Mouse (Mus musculus): ENCODE measurements around the gene Kiss1.

Gene Kiss1

DNA sequence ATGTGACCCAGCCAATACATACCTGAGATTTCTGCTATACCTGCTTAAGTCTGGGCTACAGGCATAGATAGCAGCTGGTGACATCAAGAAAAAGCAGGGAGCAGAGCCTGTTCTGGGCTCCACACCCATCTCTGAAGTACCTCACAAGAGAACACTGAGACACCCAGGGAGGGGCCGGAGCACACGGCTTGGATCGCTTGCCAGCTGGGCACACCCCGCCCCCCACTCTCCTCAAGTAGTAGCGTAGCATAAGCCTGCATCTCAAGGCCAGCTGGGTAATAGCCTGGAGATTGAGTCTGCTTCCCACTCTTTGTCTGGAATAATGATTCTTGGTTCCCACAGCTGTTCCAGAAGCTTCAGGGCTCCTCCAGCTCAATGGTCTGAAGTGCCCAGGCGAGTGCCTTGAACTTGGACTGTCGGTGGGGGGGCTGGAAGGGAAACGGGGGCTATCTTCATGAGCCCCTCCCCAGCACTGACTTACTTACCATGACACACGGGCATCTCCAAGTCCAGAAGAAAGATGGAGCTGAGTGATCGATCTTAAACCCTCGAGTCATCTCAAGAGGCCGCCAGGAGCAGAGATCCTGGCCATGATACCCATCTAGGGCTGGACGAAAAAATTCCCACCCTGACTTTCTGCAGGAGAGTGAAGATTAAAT lies at the start of gene Kiss1:
Gene Kiss1, plus strand, starts transcription at position 609 of the 659 bp plus-strand sequence.
- peak; percentile 65 for DNase-seq (ENCODE audit: low spot score)

DNA sequence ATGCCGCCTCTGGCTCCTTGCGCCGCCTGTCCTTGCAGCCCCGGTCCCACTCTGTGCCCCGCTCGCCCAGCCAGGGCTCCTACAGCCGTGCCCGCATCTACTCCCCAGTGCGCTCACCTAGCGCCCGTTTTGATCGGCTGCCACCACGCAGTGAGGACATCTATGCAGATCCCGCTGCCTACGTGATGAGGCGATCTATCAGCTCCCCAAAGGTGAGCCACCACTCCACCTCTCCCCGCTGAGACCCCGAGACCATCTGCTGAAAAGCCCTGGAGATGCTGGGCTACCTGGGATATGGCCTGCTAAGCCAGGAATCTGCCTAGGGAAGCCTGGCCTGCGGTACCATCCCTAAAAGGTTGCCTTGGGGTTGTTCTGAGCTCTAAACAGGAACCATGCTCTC lies 47.5 kb upstream of the Kiss1 start:
- DNase-seq (ENCODE audit: low spot score), result no peak

DNA sequence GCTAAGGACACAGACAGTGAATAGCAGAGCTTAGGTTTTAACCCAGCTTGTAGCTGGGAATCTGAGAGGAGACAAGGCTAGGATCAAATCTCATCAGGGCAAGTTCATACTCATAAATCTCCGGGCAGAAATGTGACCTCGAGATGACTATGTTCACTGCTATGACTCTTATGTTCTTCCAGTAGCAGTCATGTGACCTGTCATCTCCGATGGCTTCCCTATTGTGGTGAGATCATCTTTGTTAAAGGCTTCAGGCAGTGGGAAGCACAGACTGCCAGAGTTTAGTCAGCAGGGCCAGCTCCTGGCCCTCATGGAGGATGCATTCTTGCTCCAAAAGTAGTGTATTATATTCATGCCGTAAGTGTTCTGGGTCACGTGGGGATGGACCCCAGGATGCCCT lies 44.7 kb upstream of the Kiss1 start:
- no peak for DNase-seq (ENCODE audit: low spot score)

DNA sequence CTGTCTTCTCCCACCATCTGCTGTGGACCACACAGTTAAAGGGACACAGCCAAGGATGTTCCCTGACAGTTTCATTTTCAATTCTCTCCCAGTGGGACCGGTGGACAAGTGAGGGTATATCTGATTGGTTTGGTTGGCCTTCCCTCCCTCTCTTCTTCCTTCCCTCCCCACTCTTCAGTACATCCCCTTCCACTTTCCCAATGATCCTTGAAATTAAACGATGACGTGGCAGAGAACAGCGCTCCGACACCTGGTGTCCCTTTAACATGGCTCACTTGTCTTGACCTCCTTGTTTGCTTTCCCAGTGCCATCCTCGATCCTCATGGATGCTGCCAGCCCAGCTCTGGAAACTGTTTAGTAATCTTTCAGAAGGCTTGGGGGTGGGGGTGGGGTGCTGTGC lies 43.1 kb upstream of the Kiss1 start:
- DNase-seq (ENCODE audit: low spot score), result no peak

DNA sequence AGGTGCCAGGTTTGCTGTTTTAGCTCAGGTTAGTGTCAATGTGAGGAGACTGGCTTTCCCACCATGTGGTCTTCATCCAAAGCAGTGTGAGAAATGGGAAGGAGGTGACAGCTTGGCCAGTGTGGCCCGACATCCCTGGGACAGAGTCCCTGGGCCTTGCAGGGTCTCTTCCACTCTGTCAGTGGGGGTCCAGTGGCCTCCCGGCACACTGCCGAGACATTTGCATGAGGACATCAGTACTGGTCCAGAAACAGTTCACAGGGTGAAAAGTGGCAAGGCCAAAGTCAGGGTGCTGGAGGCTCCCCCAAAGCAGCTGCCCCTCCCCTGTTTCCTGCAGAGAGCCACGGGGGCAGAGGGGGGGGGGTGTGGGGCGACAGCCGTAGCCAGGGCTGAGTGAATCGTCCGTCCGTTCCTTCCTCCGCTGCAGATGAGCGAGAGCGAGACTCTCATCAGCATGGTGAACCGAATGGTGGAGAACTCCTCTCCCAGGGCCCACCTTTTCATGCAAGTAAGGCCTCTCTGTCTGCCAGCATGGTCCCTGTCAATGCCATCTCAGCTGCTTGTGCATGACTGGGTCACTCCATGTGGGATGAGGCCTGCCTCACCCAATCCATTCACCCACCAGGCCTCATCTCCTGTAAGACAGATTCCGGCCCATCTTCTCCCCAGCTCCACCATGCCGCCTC lies 42.6 kb upstream of the Kiss1 start:
- no peak for DNase-seq (ENCODE audit: low spot score)

DNA sequence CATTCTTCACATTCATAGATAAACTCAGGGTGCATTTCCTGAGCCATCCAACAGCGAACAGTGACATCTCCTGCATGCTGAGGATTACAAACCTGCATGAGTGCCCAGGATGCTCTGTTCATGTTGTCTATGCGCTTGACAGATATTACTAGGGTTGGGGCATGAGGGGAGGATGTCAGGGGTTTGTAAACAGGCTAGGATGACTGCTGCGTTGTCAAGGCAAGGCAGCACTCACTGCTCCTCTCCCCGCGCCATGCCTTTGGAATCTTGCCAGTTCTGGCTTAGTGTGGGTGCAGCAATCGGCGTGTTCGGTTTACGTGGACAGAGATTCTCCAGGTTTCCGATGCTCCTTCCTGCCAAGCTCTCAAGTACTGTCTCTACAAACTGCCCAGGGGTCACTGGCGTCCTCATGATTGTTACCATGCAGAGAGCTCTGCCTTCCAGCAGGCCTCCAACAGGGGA lies 42.0 kb upstream of the Kiss1 start:
- no peak for DNase-seq (ENCODE audit: low spot score)

DNA sequence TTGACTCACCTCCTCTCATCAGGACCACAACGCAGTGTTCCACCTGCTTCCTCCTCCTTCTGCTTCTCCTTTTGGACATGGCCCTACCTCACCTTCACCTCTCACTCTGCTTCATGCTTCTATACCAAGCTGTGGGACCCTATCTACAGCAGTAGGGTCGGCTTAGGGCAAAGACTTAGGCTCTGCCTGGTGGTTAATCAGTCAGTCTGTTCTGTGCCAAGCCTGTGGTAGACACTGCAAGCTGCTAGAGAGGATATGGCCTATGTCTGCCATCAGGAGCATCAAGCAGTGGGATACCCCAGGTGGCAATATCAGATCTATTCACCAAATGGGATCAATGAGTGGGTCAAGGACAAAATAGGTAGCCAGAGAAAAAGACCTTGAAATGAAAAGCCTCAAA lies 41.1 kb upstream of the Kiss1 start:
- no peak for DNase-seq (ENCODE audit: low spot score)

DNA sequence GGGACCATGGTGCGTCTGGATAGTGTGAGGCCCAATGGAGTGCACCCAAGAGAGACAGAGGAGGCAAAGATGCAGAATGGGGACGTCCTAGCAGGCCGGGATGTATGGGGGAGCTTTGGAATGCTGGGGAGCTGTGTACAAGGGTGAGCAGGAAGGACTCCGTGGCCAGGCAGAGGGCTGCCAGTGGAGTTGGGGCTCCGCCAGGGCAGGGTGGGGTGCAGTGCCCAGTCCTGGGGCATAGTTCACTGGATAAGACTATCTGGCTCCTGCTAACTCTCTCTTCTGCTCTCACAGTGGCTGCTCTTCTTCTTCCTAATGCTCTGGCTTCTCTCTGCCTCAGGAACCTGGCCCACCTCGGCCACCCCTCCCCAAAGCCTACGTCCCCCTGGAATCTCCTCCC lies 35.8 kb upstream of the Kiss1 start:
- no peak for DNase-seq (ENCODE audit: low spot score)

DNA sequence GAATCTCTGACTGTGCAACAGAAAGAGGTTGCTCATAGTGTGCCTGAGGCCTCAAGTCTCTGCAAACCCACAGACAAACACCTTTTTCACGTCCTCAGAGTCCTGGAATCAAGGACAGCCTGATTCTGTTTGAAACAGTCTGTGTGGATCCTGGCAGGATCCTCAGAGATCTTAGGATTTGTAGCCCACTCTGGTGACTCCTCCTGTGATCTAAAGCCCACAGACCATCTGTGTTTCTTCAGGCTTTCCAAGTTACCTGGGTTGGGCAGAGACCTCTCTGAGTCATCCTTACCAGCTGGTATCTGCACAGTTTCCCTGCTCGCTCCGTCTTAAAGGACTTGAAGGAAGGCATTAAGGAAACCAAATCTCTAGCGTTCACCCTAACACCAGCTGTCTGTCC lies 34.6 kb upstream of the Kiss1 start:
- no peak for DNase-seq (ENCODE audit: low spot score)

DNA sequence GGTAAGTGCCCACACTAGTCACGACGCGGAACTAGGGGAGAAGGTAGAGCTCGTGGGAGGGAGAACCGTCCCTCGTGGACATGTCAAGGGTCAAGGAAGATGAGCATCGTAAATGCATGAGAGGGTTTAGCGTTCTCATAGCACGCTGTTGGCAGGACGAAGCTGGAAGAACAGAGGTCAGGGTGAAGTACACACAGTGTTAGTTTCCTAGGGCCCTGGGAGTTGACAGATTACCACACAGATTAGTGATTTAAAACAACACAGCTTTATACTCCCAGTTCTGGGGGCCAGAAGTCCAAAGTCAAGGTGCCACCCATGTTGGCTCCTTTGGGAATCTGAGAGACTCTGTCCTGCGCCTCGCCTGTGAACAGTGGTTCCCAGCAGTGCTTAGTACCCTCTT lies 33.8 kb upstream of the Kiss1 start:
- no peak for DNase-seq (ENCODE audit: low spot score)

DNA sequence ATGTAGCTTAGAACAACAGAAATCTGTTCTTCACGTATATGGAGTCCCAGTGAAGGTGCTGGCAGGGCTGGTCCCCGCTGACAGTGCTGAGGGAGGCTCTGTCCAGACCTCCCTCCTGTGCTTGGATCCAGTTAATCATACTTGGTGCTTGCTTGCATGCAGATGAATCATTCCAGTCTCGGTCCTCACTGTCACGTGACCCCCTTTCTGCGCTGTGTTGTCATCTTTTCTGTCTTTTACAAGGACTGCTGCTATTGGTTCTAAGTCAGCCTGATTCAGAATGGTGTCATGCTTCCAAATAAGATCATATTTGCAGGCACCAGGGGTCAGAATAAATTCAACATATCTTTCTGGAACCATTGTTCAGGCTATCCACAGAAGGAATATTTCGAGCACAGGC lies 29.8 kb upstream of the Kiss1 start:
- DNase-seq (ENCODE audit: low spot score), result no peak

DNA sequence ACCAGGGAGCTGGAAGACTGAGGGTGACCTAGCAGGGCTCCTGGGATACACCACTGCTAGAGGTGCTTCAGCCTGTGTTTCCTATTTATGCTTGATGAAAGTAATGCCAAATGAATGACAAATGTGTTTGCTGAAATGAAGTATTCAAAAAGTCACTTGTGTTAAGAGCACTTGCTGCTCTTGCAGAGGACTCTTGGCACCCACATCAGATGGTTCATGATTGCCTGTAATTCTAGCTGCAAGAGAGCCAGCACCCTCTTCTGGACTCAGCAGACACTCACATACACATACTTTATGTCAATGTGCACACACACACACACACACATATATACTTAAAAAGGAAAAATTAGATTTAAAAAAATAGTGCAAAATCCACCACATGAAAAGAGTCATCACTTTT lies 29.1 kb upstream of the Kiss1 start:
- DNase-seq (ENCODE audit: low spot score), result peak; percentile 63

DNA sequence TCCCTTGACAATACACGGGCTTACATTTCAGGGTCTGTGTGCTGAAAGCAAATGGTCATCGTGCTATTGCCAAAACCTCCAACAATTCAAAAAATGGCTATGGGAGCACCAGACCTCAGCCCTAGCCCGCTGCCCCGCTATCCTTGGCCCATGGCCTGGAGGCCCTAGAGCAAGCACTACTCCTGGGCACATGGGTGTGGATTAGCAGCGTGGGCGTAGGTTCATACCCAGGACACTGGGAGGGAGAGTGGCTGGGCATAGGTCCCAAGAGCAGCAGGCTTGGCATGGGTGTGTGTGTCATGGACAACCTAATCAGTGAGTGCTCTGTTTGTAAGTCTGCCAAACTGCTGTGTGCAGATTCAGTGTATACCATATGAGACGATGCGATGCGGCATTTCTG lies 25.3 kb upstream of the Kiss1 start:
- peak; percentile 62 for DNase-seq (ENCODE audit: low spot score)

DNA sequence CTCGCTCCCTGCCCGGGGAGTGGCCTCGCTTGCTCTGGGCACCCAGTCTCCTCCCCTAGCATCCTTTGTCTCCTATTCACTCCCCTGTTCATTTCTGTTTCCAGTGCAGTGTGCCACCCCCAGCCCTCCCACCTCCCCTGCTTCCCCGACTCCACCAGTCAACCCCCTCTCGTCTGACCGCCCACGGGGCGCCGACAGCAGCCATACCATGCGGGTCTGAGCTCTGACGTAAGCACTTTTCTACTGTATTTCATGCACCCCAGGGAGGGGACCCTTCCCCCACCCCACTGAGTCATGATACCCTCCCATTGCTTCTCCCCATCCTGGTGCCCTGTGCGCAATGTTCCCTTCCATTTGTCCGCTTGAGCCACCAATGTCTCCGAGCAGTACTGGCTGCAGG lies 22.9 kb upstream of the Kiss1 start:
- DNase-seq (ENCODE audit: low spot score), result no peak

DNA sequence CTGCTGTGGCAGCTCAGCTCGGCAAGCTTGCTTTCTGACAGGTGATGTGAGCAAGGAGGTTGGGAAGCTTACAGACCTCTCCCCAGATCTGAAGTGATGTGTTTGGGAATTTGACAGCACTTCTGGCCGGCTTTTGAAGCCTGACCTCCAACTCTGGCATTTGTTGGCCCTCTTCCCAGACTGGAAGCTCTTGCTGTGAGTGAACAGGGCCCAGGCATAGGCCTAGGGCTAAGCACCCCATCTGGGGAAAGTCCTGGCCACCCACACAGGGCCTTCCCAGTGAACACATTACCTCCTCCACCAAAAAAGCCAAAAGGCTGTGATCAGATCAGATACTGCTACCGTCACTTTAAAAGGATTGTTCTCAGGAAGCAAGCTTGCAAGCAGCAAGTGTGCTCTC lies 19.1 kb upstream of the Kiss1 start:
- peak; percentile 59 for DNase-seq (ENCODE audit: low spot score)

DNA sequence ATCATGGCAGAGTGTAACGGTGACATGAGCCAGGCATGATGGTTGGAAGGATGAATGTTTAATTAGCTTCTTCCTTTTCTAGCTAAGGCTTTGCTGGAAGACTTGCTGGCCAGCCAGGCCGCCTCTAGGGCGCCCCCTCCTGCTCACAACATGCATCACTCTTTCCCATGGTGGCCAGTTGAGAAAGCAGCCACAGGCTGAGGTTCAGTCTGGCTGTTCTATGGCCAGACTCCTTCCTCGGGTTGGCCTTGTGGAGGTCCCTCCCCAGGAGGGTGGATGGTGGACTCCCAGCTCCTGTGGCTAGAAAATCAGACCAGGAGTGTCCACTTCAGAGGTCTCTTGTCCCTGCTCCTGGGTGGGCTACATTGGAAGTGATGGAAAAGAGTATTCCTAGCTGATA lies 14.8 kb upstream of the Kiss1 start:
- peak; percentile 79 for DNase-seq (ENCODE audit: low spot score)

DNA sequence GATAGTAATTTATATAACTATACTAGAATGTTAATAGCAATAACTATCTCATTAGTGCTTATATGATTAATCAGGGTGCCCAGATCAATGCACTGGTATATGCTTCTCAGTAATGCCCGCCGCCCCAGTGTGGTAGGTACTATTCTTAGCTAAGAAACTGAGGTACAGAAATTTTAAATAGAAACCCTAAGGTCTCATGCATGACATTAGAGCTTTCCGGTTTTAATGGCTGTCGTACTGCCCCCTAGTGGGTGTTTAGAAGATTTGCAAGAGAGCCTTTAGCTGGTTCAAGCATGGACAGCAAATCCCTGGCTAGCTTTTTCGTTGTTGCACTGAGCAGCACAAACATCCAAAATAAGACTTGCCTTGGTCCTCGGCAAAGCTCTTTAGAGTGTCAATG lies 14.4 kb upstream of the Kiss1 start:
- DNase-seq (ENCODE audit: low spot score), result peak; percentile 42

DNA sequence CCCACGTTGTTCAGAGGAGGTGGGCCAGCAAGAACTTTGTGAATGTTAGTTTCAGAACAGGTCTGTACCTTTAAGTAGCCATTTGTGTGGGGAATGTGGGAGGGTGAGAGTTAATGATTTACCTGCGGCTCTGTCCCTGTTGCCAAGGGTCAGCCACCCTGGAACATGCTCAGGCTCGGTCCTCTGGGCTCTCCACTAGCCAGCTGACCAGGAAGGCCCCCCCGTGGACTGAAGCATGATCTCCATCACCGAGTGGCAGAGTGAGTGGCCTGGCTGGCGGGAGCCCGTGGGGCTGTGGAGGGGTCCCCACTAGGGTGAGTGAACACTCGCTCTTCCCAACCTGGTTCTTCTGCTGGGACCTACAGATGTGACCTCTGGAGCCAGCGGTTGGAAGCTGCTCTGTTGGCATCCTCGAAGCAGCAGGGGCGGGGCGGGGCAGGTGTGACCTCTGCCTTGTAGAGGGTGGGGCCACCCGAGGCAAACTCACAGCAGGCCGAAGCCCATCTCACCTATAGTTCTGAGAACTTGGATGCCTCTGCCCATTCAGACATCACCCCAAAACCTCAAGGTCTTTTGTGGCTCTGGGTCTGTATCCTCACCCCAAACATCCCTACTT lies 11.9 kb upstream of the Kiss1 start, which contains the start of gene Golt1a:
Gene Golt1a, plus strand, starts transcription at position 149 of the 616 bp plus-strand sequence.
- DNase-seq (ENCODE audit: low spot score), result peak; percentile 38

DNA sequence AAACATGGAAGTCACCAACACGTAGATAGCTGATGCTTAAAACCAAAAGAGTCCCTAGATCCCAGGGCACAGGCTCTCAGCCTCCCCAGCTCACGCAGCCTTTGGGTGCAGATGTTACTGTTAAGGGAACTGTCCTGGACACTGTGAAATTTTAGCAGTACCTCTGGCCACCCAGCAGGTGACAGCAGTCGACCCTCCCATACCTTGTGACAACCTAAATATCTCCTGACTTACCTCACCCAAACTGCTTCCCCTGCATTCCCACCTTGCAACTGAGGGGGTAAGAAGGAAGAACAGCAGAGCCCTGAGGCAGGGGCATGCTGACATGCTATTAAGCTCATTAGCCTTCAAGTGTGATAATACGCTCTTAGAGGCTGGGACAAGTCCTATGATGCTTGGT lies 10.4 kb upstream of the Kiss1 start:
- no peak for DNase-seq (ENCODE audit: low spot score)

DNA sequence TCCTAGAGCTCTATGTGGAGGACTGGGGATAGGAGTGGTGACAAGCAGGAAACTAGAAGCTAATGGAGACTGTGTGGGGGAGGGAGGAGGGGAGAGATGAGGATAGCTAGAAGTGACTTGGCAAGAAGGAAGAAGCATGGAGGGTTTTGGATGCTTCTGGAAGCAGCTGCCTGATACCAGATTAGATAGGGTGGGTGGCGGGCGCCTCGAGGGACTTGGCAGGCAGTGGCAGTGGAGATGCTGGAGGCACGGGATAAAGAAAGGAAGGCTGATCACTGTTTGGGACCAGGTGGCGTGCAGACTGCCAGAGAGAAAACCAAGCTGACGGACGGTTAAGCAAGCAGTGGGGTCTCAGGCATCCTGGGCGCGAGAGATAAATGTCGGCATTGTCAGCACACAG lies 9.7 kb upstream of the Kiss1 start:
- no peak for DNase-seq (ENCODE audit: low spot score)

DNA sequence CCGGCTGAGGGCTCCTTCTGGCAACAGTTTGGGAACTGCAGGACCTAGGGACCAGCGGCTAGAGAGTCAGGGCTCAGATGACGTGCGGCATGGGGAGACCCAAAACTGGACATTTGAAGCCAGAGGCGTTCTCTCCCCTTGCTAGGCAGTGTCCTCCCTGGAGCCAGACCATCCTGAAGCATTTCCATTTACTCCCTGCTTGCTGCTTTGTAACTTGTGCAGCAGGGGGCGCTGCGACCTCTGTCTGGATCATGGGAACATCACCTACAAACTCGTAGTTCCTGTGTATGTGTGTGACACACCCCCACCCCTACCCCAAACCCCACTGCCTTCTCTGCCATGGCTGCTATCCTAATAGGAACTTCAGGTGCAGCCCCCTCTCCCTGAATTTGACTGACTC lies 7.3 kb upstream of the Kiss1 start:
- DNase-seq (ENCODE audit: low spot score), result peak; percentile 68

DNA sequence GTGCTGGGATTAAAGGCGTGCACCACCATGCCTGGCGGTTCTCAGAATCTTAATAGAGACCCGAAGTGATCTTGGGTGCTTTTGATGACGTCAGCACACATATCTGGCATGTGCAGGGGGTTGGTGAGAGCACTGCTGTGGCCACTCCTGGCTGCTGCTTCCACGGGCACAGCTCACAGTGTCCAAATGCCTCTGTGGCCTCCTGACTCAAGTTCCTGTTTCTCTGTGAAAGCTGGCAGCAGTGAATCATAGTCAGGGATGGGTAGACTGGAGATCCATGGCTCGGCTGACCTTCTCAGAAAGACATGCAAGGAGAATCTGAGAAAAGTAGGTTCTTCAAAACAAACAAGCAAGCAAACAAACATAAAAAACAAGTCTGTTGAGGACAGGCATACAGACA lies 5.9 kb upstream of the Kiss1 start:
- DNase-seq (ENCODE audit: low spot score), result no peak

DNA sequence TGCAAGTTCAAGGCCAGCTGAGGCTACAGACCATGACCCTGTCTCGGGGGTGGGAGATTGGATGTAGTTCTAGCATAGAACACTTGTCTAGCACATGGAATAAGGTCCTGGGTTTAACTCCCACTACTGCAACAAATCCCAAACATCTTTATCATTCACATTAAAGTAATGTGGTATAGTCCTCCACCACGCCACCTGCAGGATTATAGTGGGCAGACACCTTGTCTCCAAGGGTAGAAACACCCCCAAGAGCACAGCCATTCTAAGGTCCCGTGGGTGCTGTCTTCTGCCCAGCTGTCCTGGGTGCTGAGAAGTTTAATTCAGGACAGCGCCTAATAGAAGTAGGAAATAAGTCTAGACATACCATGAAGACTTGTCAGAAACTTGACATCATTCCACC lies 5.1 kb upstream of the Kiss1 start:
- no peak for DNase-seq (ENCODE audit: low spot score)

DNA sequence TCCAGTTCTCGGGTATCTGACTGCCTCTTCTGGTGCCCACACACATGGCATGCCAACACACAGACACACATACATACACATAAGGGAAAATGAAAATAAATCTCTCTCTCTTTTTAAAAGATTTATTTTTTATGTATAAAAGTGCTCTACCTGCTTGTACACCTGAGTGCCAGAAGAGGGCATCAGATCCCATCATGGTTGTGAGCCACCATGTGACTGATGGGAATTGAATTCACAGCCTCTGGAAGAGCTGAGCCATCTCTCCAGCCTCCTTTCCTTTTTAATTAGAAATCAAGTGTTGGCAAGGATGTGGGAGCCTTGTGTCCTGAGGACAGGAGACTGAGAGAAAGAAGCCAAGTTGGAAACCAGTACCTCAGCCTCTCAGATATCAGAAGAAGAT lies 4.5 kb upstream of the Kiss1 start:
- DNase-seq (ENCODE audit: low spot score), result no peak
